Mouse (Mus musculus) spleen, adult 10 weeks (tissue): Measurements from ENCODE around the gene Ifitm1. TPM values are rescaled to one million over a fixed set of nuclear protein-coding genes. Genes with fewer than 3 reads are reported as not detected.

Experiments
- polyA plus RNA-seq: library from polyadenylated mRNA; stranded (reverse); fragments of 350-450 nt; fragmentation: Illumina TruSeq; extraction: RNeasy Lipid Tissue Mini Kit (QIAGEN cat#74804); gene quantifications from one replicate; pipeline ENCODE4 v1.2.3, GENCODE M21; 2015; ENCODE audit warnings: low replicate concordance; ENCODE audit not compliant: insufficient read depth

Ifitm1 gene
- polyA plus RNA-seq = 72.5 TPM

DNA sequence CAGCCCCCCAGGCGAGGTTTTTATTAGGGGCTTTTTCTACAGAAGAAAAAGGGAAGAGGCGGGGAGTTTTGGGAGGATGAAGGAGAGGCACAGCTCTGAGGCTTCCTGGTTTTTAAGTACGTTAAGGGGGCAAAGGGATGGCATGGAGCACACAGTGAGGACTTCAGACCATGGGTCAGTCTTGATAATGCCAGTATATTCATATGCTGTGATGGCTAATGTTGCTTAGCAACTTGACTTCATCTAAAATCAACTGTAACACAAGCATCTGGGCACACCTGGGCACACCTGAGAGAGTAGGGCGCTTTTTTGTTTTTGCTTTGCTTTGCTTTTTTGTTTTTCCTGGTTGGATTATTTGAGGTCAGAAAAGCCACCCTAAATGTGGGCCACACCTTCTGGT, at the start of gene Ifitm1:
TSS of gene Ifitm1 (plus strand) at position 301 of the 400 bp plus-strand sequence.

DNA sequence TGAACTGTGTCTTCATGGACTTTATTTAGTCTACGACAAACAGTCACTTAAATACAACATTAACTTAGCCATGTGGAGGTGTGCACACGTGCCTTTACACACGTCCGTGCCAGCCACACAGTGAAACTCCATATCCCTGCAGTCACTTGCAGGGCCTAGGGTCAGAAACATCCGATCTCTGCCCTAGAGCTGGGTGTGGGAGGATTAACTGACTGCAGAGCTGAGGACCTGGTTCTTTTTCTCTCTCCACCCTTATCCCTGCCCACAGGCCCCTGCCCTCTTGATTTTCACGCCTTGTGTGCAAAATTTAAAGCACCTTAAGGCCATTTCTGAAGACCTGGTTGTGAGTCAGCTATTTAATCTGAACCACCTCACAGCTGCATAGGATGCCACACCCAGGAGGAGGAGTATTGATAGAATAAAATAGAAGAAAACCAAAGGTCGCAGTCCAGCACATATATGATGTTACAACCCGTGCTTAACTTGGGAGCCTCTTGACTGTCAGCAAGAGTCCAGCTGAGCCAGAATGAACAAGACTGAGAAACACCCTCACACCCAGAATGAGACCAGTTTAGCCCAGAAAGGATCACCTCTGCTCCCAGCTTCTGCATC, 46.5 kb upstream of the Ifitm1 start, which contains the start of gene Nlrp6:
TSS of gene Nlrp6 (plus strand) at position 485 of the 612 bp plus-strand sequence.

DNA sequence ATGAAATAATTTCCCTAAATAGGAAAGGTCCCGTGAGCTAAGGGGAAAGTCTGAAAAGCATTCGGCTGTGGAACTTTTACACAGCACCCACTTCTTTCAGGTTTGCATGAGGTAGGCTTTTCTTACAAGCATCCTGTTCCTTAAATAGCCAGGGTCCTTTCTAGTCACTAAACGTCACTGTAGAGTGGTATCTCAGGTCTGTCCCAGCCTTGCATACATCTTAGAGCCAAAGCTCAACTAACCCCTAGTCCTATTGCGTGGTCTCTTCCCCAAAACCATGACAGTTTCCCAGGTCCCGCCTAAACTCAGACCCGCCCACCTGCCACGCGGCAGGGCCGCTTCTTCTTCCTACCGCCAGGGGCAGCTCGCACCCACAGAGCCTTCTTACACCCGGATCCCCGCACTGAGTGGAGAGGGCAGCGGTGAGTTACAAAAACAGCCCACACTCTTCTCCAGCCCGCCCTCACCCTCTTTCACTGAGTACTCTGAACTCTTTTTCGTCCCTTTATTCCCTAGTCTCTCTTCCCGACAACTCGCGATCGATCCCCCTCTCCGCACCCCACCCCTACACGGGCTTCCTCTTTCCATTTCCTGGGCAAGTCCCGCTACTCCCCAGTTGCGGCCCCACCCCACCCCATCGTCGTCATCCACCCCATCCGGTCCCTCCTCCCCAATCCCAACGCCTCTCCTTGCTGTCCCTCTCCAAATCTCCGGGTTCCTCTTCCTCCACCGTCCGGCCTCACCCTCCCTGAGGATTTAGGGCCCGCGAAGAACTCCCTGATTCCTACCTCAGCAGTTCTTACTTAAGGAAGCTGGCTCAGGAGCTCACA, 25.6 kb upstream of the Ifitm1 start, which contains the start of gene Pgghg:
TSS of gene Pgghg (plus strand) at position 170 of the 830 bp plus-strand sequence.

DNA sequence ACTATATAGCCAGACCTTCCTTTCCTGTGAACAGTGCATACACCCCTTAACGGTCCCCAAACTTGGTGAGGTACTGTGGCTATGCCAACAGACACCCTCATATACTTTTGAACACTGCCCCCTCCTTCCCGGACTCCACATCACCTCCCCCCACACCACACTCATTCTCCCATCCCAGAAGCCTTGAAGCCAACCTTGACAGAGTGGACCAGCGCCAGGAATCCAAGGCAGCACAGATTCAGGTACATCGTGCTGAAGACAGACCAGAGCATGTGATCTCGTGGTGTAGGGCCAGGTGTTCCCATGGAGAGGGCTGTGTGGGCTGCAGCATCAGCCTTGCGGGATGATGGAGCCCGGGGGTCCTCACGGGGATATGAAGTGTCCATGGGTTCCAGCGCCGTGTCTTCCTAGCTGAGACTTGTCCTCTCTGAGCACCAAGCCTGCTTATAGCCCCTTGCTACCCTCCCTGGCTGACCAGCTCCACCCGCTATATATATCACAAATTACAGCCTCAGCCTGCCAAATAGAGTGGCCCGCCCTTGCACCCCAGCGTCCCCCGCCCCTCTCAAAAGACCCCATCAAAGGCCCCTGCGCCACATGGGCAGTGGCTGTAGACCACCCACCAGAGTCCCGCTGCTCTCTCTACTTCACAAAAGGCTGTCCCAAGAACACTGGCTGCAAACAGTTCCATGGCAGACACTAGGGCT, 17.0 kb upstream of the Ifitm1 start, which contains the start of gene Ifitm5:
TSS of gene Ifitm5 (minus strand) at position 468 of the 707 bp plus-strand sequence.

DNA sequence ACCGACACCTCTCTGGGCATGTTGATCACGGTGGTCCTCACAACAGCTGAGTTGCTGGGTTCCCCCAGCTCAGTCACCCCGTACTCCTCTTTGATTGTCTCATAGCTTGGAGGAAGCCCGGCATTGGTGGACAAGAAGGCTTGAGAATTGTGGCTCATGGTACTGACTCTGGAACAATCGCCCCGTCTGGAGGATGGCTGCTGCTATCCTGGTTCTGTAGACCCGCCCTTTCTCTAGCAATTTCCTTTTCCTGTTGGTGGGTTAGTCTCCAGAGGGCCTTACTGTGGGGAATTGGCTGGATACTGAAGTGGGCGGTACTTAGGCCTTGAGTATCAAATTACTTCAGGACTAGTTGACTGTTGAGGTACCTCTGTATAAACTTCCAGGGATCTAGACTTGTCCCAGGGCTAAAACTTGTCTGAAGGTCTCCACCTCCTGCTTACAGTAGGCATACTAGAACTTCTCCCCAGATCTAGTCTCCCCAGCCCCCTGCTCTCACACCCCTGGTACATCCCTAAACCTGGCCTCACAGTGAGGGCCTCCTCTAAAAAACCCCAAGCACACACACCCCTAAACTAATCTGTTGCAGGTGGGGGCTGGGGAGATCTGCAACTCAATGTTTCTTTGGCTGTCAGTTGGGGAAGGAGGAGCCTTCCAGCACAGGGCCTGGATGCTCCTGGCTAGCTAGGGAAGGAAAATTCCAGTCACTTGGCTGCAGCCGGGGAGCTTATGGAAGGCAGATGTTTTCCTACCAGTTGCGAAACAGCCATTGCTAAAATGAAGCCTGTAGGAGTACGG, 11.1 kb upstream of the Ifitm1 start, which contains the start of the genes Gm45717 and Ifitm2:
TSS of gene Gm45717 (minus strand) at position 180 of the 798 bp plus-strand sequence.
TSS of gene Ifitm2 (minus strand) at position 230 of the 798 bp plus-strand sequence.

DNA sequence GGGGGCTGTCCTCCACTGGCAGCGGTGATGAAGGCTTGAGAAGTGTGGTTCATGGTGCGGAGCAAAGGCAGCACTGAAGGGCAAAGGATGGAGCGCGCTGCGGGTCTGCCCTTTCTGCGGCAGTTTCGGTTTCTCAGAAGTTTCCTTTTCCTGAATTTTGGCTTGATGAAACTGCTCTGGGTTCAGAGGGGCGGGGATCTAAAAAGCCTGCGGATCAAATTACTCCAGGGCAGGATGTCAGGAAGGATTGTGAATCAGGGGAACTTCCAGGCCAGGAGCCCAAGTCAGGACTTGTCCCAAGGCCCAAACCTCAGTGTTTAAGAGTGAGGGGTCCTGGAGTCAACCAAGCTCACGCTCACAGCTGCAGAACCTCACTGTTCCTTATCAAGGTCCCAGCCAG, 43.6 kb downstream of the Ifitm1 start, which contains the start of gene Ifitm3:
TSS of gene Ifitm3 (minus strand) at position 178 of the 400 bp plus-strand sequence.

DNA sequence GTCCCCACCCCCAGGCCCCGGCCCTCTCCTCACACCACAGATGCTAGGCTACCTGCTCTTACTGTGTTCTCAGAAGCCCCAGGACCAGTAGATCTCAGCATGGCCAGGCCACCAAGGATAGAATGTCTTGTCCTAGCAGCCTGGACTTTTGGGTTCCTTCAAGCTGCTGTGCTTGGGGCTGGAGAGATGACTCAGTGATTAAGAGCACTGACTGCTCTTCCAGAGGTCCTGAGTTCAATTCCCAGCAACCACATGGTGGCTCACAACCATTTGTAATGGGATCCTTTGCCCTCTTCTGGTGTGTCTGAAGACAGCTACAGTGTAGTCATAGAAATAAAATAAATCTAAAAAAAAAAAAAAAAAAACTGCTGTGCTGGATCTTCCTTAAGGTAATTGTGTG, 50.8 kb downstream of the Ifitm1 start, which contains the start of gene Ifitm6:
TSS of gene Ifitm6 (minus strand) at position 101 of the 400 bp plus-strand sequence.

Other genes with a start within 250 kb of the Ifitm1 start
- gene Cyp2e1, start 203.5 kb upstream of the Ifitm1 start, polyA plus RNA-seq = 5.1 TPM
- 0.75 TPM for gene Syce1, start 179.4 kb upstream of the Ifitm1 start, polyA plus RNA-seq
- not detected for gene Zfp941, start 145.0 kb upstream of the Ifitm1 start, polyA plus RNA-seq
- gene Urah, start 132.2 kb upstream of the Ifitm1 start, polyA plus RNA-seq = not detected
- gene Scgb1c1, start 121.7 kb upstream of the Ifitm1 start, polyA plus RNA-seq = not detected
- gene Odf3, start 119.4 kb upstream of the Ifitm1 start, polyA plus RNA-seq = not detected
- not detected for gene Gm45785, start 110.9 kb upstream of the Ifitm1 start, polyA plus RNA-seq
- gene Ric8a, start 110.3 kb upstream of the Ifitm1 start, polyA plus RNA-seq = 50.8 TPM
- 16.2 TPM for gene Bet1l, start 109.6 kb upstream of the Ifitm1 start, polyA plus RNA-seq
- gene Psmd13, start 85.3 kb upstream of the Ifitm1 start, polyA plus RNA-seq = 119 TPM
- gene Sirt3, start 84.9 kb upstream of the Ifitm1 start, polyA plus RNA-seq = 10.2 TPM
- not detected for gene Cox8b, start 66.8 kb upstream of the Ifitm1 start, polyA plus RNA-seq
- gene Nlrp6, start 46.3 kb upstream of the Ifitm1 start, polyA plus RNA-seq = 0.07 TPM
- 11.0 TPM for gene Pgghg, start 25.8 kb upstream of the Ifitm1 start, polyA plus RNA-seq
- gene Ifitm5, start 16.9 kb upstream of the Ifitm1 start, polyA plus RNA-seq = 0.47 TPM
- gene Gm45717, start 11.3 kb upstream of the Ifitm1 start, polyA plus RNA-seq = not detected
- gene Ifitm2, start 11.2 kb upstream of the Ifitm1 start, polyA plus RNA-seq = 142 TPM
- 262 TPM for gene Ifitm3, start 43.5 kb downstream of the Ifitm1 start, polyA plus RNA-seq
- 60.0 TPM for gene Ifitm6, start 50.7 kb downstream of the Ifitm1 start, polyA plus RNA-seq
- gene Gm17387, start 61.9 kb downstream of the Ifitm1 start, polyA plus RNA-seq = not detected
- 0.21 TPM for gene B4galnt4, start 93.9 kb downstream of the Ifitm1 start, polyA plus RNA-seq
- gene Pkp3, start 111.0 kb downstream of the Ifitm1 start, polyA plus RNA-seq = 14.6 TPM
- gene Sigirr, start 133.4 kb downstream of the Ifitm1 start, polyA plus RNA-seq = 22.3 TPM
- not detected for gene Ano9, start 150.6 kb downstream of the Ifitm1 start, polyA plus RNA-seq
- gene Ptdss2, start 155.2 kb downstream of the Ifitm1 start, polyA plus RNA-seq = 20.3 TPM
- 38.6 TPM for gene Rnh1, start 205.6 kb downstream of the Ifitm1 start, polyA plus RNA-seq
- 16.9 TPM for gene Hras, start 226.8 kb downstream of the Ifitm1 start, polyA plus RNA-seq
- 1.5 TPM for gene Lrrc56, start 226.9 kb downstream of the Ifitm1 start, polyA plus RNA-seq
- gene Lmntd2, start 246.9 kb downstream of the Ifitm1 start, polyA plus RNA-seq = 2.9 TPM
- gene Rassf7, start 248.6 kb downstream of the Ifitm1 start, polyA plus RNA-seq = 3.6 TPM